Mouse (Mus musculus) embryonic facial prominence, embryonic 12.5 days (tissue): Measurements from ENCODE around the gene Dll1. TPM values are rescaled to one million over a fixed set of nuclear protein-coding genes. Genes with fewer than 3 reads are reported as not detected.

Experiments
- ATAC-seq: fragments of 200-750 bp; cut with Nextera tagmentation; 2 replicates; pipeline ENCODE4 v1.8.0; 2017; ENCODE audit not compliant: insufficient number of reproducible peaks, insufficient read depth, low FRiP score, low TSS enrichment
- H3K27ac ChIP-seq: fragments of 300-500 bp; sonication (generic); 2 replicates; pipeline ENCODE4 v1.5.1; 2016; ENCODE audit warnings: mild to moderate bottlenecking
- H3K27me3 ChIP-seq: fragments of 300-500 bp; sonication (generic); 2 replicates; pipeline ENCODE4 v1.6.1; 2016; ENCODE audit warnings: mild to moderate bottlenecking, moderate library complexity
- H3K36me3 ChIP-seq: fragments of 300-500 bp; sonication (generic); 2 replicates; pipeline ENCODE4 v1.6.1; 2016; ENCODE audit warnings: mild to moderate bottlenecking
- H3K4me1 ChIP-seq: fragments of 300-500 bp; sonication (generic); 2 replicates; pipeline ENCODE4 v1.6.1; 2016
- H3K4me2 ChIP-seq: fragments of 300-500 bp; sonication (generic); replicated peaks from 2 replicates; pipeline ENCODE4 v1.6.1; 2016; ENCODE audit warnings: mild to moderate bottlenecking, moderate library complexity
- H3K4me3 ChIP-seq: fragments of 300-500 bp; sonication (generic); 2 replicates; pipeline ENCODE4 v1.5.1; 2016; ENCODE audit warnings: mild to moderate bottlenecking
- H3K9ac ChIP-seq: fragments of 300-500 bp; sonication (generic); 2 replicates; pipeline ENCODE4 v1.6.1; 2016; ENCODE audit warnings: mild to moderate bottlenecking, moderate library complexity
- H3K9me3 ChIP-seq: fragments of 300-500 bp; sonication (generic); 2 replicates; pipeline ENCODE4 v1.6.1; 2016; ENCODE audit warnings: mild to moderate bottlenecking, moderate library complexity
- WGBS: fragments of 180-500 bp; shearing (Covaris S2); methylation state at CpG from one replicate; pipeline ENCODE4 v1.1.7; 2016; 5-methylcytosine and 5-hydroxymethylcytosine counted together
- polyA plus RNA-seq: library from polyadenylated mRNA; unstranded; fragments of >200 nt; fragmentation: Nextera tagmentation; extraction: Ambion mirVana; gene quantifications from 2 replicates; pipeline ENCODE4 v1.2.1, GENCODE M21; 2016

Dll1 gene
- polyA plus RNA-seq, 1 experiment from 2014 or later, result 9.8 TPM

GRCm38 (mm10) chr17:15355072-15355471, 21.6 kb downstream of the Dll1 start:
- 78% methylated on average over 3 of the region's 3 CpGs for WGBS
- Histone ChIP-seq H3K9ac (no peak overlapping the region), H3K4me2 (no peak overlapping the region), H3K9me3 (no peaks in the 10 kb centered on the region), H3K4me3 (no peak overlapping the region), H3K27ac (no peak overlapping the region), H3K4me1 (no peaks in the 10 kb centered on the region), H3K36me3 (no peaks in the 10 kb centered on the region), H3K27me3 (no peaks in the 10 kb centered on the region)
- no peak for ATAC-seq

- Histone ChIP-seq H3K4me1 (no peaks in the 10 kb centered on the region), H3K36me3 (no peaks in the 10 kb centered on the region), H3K4me2 (no peak overlapping the region), H3K27ac (no peak overlapping the region), H3K9me3 (no peaks in the 10 kb centered on the region), H3K27me3 (no peaks in the 10 kb centered on the region), H3K9ac (no peak overlapping the region), H3K4me3 (no peak overlapping the region)
- ATAC-seq, result no peak
- 77% methylated on average over 2 of the region's 2 CpGs for WGBS
These were observed 22.7 kb downstream of the Dll1 start for GRCm38 (mm10) chr17:15354006-15354405.

- Histone ChIP-seq H3K27ac (no peak overlapping the region), H3K4me1 (no peaks in the 10 kb centered on the region), H3K36me3 (no peaks in the 10 kb centered on the region), H3K4me3 (no peak overlapping the region), H3K9ac (no peak overlapping the region), H3K9me3 (no peaks in the 10 kb centered on the region), H3K27me3 (no peaks in the 10 kb centered on the region), H3K4me2 (no peak overlapping the region)
- no peak for ATAC-seq
- 68% methylated on average over 10 of the region's 10 CpGs for WGBS
These were observed 23.6 kb downstream of the Dll1 start for GRCm38 (mm10) chr17:15352869-15353610.

GRCm38 (mm10) chr17:15350152-15350551, 26.5 kb downstream of the Dll1 start:
- H3K27ac ChIP-seq, result no peak overlapping the region
- no peaks in the 10 kb centered on the region for H3K4me1 ChIP-seq
- WGBS, result 76% methylated on average over 2 of the region's 2 CpGs
- H3K4me3 ChIP-seq, result no peak overlapping the region
- H3K27me3 ChIP-seq, result no peaks in the 10 kb centered on the region
- no peak for ATAC-seq
- H3K9ac ChIP-seq, result no peak overlapping the region
- H3K9me3 ChIP-seq, result no peaks in the 10 kb centered on the region
- H3K4me2 ChIP-seq, result no peak overlapping the region
- H3K36me3 ChIP-seq, result no peaks in the 10 kb centered on the region

GRCm38 (mm10) chr17:15343071-15343822, 33.4 kb downstream of the Dll1 start:
- no peaks in the 10 kb centered on the region for H3K9me3 ChIP-seq
- H3K4me1 ChIP-seq, result peaks cover 8% of the 10 kb centered on the region; the same call in 1 of the 2 replicates
- H3K27me3 ChIP-seq, result no peaks in the 10 kb centered on the region
- H3K27ac ChIP-seq, result no peak overlapping the region
- no peak overlapping the region for H3K4me3 ChIP-seq
- peak; percentile 81 for ATAC-seq
- peak overlapping the region; percentile 27; the same call in 1 of the 2 replicates for H3K4me2 ChIP-seq
- no peaks in the 10 kb centered on the region for H3K36me3 ChIP-seq
- 29% methylated on average over 14 of the region's 14 CpGs for WGBS
- H3K9ac ChIP-seq, result no peak overlapping the region

- no peak overlapping the region for H3K27ac ChIP-seq
- H3K4me1 ChIP-seq, result peaks cover 3% of the 10 kb centered on the region; the same call in 1 of the 2 replicates
- no peaks in the 10 kb centered on the region for H3K36me3 ChIP-seq
- no peak for ATAC-seq
- no peaks in the 10 kb centered on the region for H3K27me3 ChIP-seq
- H3K4me3 ChIP-seq, result no peak overlapping the region
- H3K4me2 ChIP-seq, result no peak overlapping the region
- no peak overlapping the region for H3K9ac ChIP-seq
- no peaks in the 10 kb centered on the region for H3K9me3 ChIP-seq
- WGBS, result 73% methylated on average over 1 of the region's 1 CpGs
These were observed 38.8 kb downstream of the Dll1 start for GRCm38 (mm10) chr17:15337906-15338305.

- no peak overlapping the region for H3K27ac ChIP-seq
- H3K36me3 ChIP-seq, result no peaks in the 10 kb centered on the region
- peak; percentile 22; the same call in 1 of the 2 replicates for ATAC-seq
- H3K9me3 ChIP-seq, result no peaks in the 10 kb centered on the region
- no peak overlapping the region for H3K4me3 ChIP-seq
- no peaks in the 10 kb centered on the region for H3K4me1 ChIP-seq
- H3K4me2 ChIP-seq, result no peak overlapping the region
- H3K9ac ChIP-seq, result no peak overlapping the region
- H3K27me3 ChIP-seq, result no peaks in the 10 kb centered on the region
- 75% methylated on average over 10 of the region's 10 CpGs for WGBS
These were observed 46.8 kb downstream of the Dll1 start for GRCm38 (mm10) chr17:15329740-15330318.

GRCm38 (mm10) chr17:15327106-15327505, 49.6 kb downstream of the Dll1 start:
- Histone ChIP-seq H3K4me3 (no peak overlapping the region), H3K9ac (no peak overlapping the region), H3K4me2 (no peak overlapping the region), H3K27me3 (no peaks in the 10 kb centered on the region), H3K36me3 (no peaks in the 10 kb centered on the region), H3K27ac (no peak overlapping the region), H3K9me3 (no peaks in the 10 kb centered on the region), H3K4me1 (no peaks in the 10 kb centered on the region)
- WGBS, result 79% methylated on average over 5 of the region's 5 CpGs
- ATAC-seq, result no peak

- Histone ChIP-seq H3K27me3 (no peaks in the 10 kb centered on the region), H3K4me3 (no peak overlapping the region), H3K9me3 (no peaks in the 10 kb centered on the region), H3K9ac (no peak overlapping the region), H3K36me3 (no peaks in the 10 kb centered on the region), H3K4me1 (no peaks in the 10 kb centered on the region), H3K4me2 (no peak overlapping the region), H3K27ac (no peak overlapping the region)
- ATAC-seq, result no peak
- 69% methylated on average over 10 of the region's 10 CpGs for WGBS
These were observed 50.5 kb downstream of the Dll1 start for GRCm38 (mm10) chr17:15325976-15326842.

GRCm38 (mm10) chr17:15323191-15323834, 53.4 kb downstream of the Dll1 start:
- 76% methylated on average over 9 of the region's 9 CpGs for WGBS
- H3K4me2 ChIP-seq, result no peak overlapping the region
- no peak overlapping the region for H3K9ac ChIP-seq
- H3K27ac ChIP-seq, result no peak overlapping the region
- no peaks in the 10 kb centered on the region for H3K9me3 ChIP-seq
- H3K4me3 ChIP-seq, result no peak overlapping the region
- no peaks in the 10 kb centered on the region for H3K27me3 ChIP-seq
- H3K4me1 ChIP-seq, result no peaks in the 10 kb centered on the region
- no peak for ATAC-seq
- no peaks in the 10 kb centered on the region for H3K36me3 ChIP-seq
